Mouse (Mus musculus): ENCODE data around the gene Gpr139. TPM values are rescaled to one million over a fixed set of nuclear protein-coding genes. Genes with fewer than 3 reads are reported as not detected.

Gpr139 gene
- 6.6 and 7.6 TPM in 2 replicates for polyA plus RNA-seq (2015; fragmentation: Nextera tagmentation; extraction: Ambion mirVana)

DNA sequence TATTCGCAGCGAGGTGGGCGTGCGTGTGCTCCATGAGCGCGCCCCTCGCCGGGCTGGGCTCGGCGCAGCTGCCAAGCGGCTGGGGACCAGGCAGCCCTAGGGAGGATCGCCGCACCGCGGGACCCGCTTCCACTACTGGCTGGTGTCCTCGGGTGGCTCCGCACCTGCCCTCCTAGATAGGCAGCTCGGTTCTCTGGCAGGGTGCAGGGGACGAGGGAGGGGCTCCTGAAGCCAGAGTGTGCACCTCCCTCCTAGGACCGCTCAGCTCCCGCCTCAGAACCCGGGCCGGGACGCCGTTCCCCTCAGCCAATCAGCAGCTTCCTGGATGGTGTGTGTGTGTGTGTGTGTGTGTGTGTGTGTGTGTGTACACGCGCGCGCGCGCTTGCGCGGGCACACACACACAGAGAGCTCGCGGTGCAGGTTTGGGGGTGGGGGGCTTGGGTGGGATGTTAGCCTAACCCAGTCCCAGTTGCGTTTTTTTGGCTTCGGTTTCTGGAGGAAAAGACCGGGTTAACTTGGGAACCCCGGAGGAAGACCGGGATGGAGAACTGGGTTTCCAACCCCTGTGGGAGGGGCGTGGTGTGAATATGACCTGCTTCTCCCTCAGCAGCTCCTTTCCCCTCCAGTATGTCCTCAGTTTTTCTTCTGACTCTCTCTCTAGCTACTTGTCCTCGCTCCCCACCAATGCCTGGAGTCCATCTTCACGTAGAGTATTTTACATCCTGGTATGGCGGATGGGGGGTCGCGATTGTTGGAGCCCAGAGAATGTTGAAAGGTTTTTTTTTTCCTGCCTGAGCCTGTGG lies at the start of gene Gpr139:
Gene Gpr139 (minus strand): TSS at position 263 of the 803 bp plus-strand sequence.
- Histone ChIP-seq H3K27me3 (peaks cover 22% of the 10 kb centered on the region), H3K36me3 (no peaks in the 10 kb centered on the region), H3K9ac (replicated peaks) (peak within 1 kb of the TSS; percentile 74), H3K4me1 (replicated peaks) (peaks cover 33% of the 10 kb centered on the region), H3K9me3 (no peaks in the 10 kb centered on the region), H3K4me3 (replicated peaks) (peak within 1 kb of the TSS; percentile 62), H3K27ac (peak within 1 kb of the TSS; percentile 77), H3K4me2 (replicated peaks) (peak within 1 kb of the TSS; percentile 72)
- ATAC-seq, result peak; percentile 92
- under 1% methylated on average over 46 of the region's 47 CpGs for WGBS

DNA sequence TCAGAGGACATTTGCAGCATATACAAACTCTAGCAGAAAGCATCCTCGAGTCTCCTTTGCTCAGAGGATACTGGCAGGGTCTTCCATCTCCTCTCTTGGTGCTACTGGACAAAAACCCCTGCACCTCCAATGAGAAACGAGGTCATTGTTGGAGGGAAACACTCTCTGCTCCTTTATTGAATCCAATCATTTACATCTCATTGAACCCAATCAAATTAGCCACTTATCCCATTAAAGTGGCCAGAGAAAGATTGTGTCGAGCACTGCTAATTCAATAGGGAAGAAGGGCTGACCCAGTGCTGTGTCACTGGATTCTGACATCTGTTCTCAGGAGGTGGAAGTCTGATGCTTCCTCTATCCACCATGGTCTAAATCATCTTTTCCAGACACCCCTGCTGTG lies 46.6 kb upstream of the Gpr139 start:
- 43% methylated on average over 3 of the region's 3 CpGs for WGBS
- H3K27ac ChIP-seq, result no peak overlapping the region
- H3K4me3 ChIP-seq (replicated peaks), result no peak overlapping the region
- ATAC-seq, result no peak
- H3K4me1 ChIP-seq (replicated peaks), result no peaks in the 10 kb centered on the region
- no peak overlapping the region for H3K9ac ChIP-seq (replicated peaks)
- no peaks in the 10 kb centered on the region for H3K9me3 ChIP-seq
- H3K36me3 ChIP-seq, result no peaks in the 10 kb centered on the region
- no peak overlapping the region for H3K4me2 ChIP-seq (replicated peaks)
- no peaks in the 10 kb centered on the region for H3K27me3 ChIP-seq

DNA sequence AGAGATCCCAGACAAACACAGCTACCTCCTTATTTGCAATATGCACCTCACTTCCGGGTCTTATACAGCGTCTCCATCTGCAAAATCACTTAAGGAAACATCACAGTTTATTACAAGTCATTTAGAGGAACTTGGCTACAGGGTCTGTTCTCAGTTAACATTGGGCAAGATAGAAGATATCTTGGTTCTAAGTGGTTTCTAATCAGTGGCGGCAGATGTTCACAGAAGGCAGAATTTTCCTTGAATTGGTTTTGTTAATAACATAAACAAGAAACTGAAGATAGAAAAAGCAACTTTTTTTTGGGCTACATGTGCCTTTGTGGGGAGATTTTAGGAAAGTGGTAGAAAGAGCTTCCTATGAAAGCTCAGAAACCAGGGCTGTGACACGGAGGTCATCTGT lies 38.3 kb upstream of the Gpr139 start:
- WGBS, result 94% methylated on average over 4 of the region's 4 CpGs
- Histone ChIP-seq H3K27ac (no peak overlapping the region), H3K4me2 (replicated peaks) (no peak overlapping the region), H3K4me3 (replicated peaks) (no peak overlapping the region), H3K27me3 (no peaks in the 10 kb centered on the region), H3K36me3 (no peaks in the 10 kb centered on the region), H3K4me1 (replicated peaks) (no peaks in the 10 kb centered on the region), H3K9ac (replicated peaks) (no peak overlapping the region), H3K9me3 (no peaks in the 10 kb centered on the region)
- no peak for ATAC-seq

DNA sequence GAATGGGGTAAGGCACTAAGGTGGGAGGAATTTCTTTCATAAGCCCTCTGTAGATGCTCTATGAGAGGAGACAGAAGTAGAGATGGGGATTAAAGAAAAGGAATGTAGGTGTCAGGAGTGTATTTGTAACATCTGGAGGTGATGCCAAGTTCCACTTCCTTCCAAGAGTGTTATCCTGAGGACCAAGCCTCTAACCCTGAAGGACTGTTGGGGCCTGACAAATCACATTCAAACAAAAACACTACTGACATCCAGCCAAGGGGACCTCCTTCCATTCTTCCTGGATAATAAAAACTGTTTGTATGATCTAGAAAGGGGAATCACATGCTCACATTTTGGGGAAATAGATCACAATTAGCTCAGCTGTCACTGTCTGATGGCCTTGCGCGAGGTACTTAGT lies 34.7 kb upstream of the Gpr139 start:
- Histone ChIP-seq H3K36me3 (no peaks in the 10 kb centered on the region), H3K4me1 (replicated peaks) (no peaks in the 10 kb centered on the region), H3K9me3 (no peaks in the 10 kb centered on the region), H3K4me3 (replicated peaks) (no peak overlapping the region), H3K4me2 (replicated peaks) (no peak overlapping the region), H3K9ac (replicated peaks) (no peak overlapping the region), H3K27me3 (no peaks in the 10 kb centered on the region), H3K27ac (no peak overlapping the region)
- ATAC-seq, result no peak
- WGBS, result 90% methylated on average over 2 of the region's 2 CpGs

DNA sequence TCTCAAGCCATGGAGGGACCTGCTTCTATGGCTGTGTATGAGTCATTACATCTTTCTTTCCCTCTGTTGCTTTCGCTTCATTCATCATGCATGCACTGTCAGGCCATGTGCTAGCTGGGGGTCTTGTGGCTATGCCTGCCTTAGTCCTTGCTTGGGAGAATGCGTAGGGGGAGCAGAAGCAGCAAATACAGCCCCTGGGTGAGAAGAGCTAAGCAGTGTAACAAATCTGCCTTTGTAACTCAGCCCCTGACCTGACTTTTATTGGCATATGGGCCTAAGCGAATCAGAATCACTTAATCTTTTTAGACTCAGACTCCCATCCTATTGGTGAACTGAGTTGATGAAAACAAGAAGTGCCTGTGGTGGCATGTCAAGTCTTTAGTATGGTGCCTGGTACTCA lies 22.8 kb upstream of the Gpr139 start:
- H3K9me3 ChIP-seq, result no peaks in the 10 kb centered on the region
- no peaks in the 10 kb centered on the region for H3K27me3 ChIP-seq
- H3K9ac ChIP-seq (replicated peaks), result no peak overlapping the region
- no peak overlapping the region for H3K4me2 ChIP-seq (replicated peaks)
- H3K36me3 ChIP-seq, result no peaks in the 10 kb centered on the region
- ATAC-seq, result peak; percentile 60
- 46% methylated on average over 3 of the region's 3 CpGs for WGBS
- H3K4me3 ChIP-seq (replicated peaks), result no peak overlapping the region
- no peaks in the 10 kb centered on the region for H3K4me1 ChIP-seq (replicated peaks)
- H3K27ac ChIP-seq, result no peak overlapping the region

DNA sequence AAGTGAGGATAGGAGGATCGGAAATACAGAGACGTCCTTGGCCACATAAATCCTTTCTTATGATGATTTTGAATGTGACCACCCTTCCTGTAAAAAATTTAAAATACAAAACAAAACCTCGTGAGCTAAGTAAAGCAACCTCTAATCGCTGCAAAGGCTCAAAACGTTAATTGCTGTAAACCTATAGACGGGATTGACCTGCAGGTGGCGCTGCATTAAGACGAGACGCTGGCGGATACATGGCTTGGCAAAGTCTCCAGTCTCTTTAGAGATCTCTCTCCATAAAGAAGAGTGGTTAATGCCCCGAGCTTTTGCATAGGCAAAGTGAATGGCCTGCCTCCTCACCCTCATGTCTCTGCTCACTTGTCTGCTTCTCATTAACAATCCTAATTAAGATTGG lies 2.0 kb upstream of the Gpr139 start:
- peaks cover 22% of the 10 kb centered on the region for H3K27me3 ChIP-seq
- H3K4me1 ChIP-seq (replicated peaks), result peaks cover 30% of the 10 kb centered on the region
- H3K4me2 ChIP-seq (replicated peaks), result no peak overlapping the region
- H3K27ac ChIP-seq, result no peak overlapping the region
- ATAC-seq, result no peak
- 14% methylated on average over 11 of the region's 11 CpGs for WGBS
- no peak overlapping the region for H3K4me3 ChIP-seq (replicated peaks)
- no peak overlapping the region for H3K9ac ChIP-seq (replicated peaks)
- H3K9me3 ChIP-seq, result no peaks in the 10 kb centered on the region
- no peaks in the 10 kb centered on the region for H3K36me3 ChIP-seq

DNA sequence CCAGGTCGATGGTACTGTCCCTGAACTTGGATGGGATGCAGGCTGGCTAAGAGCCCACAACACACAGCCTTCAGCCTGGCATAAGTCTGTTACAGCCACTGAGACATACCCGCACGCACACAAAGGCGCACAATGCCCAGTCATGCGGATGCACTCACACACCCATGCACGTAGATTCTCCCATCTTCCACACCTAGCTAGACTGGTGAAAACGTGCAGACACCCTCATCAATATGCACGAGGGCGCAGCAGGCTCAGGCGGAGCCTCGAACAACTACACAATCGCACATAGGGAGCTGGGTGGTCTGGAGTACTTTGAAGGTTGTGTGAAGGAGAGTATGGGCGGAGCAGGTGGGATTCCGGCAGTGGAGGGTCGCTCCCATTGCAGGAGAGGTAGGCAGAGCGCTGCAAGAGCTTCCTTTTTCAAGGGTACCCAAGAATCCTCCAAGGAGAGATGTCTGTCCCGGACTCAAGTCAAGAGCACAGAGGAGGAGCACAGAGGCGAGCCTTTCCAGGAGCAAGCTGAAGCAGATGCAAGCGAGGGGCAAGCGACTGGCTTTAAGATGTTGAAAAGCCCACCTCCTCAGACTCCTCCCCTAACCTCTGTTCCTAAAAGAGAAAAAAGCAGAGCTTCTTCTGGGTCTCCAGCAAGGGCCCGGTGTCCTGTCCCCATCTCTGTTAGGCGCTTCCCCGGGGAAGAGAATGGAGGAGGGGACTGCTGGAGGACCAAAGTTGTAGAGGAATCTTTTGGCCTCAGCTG lies 958 bp upstream of the Gpr139 start:
- Histone ChIP-seq H3K4me2 (replicated peaks) (peak overlapping the region; percentile 72), H3K27me3 (peaks cover 22% of the 10 kb centered on the region), H3K9ac (replicated peaks) (peak overlapping the region; percentile 74), H3K27ac (peak overlapping the region; percentile 77), H3K9me3 (no peaks in the 10 kb centered on the region), H3K4me1 (replicated peaks) (peaks cover 33% of the 10 kb centered on the region), H3K36me3 (no peaks in the 10 kb centered on the region), H3K4me3 (replicated peaks) (peak overlapping the region; percentile 62)
- 2% methylated on average over 23 of the region's 23 CpGs for WGBS
- ATAC-seq, result peak; percentile 55

DNA sequence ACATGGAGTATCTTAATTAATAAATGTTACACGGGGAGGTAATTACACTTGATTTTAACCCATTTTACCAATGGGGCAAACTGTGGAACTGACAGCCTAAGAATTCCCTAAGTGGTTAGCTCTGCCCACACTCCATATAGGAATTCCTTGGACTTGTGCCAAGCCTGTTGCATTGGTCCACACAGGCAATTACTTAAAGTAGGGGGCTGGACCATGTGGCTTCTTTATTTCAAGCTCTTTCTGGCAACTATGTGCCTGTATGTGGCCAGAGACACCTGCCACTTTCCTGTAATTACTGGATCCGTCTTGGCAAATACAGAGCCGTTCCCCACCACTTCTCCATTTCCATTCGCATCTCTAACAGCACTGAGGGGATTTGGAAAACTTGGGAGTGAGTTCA lies 3.4 kb downstream of the Gpr139 start:
- no peaks in the 10 kb centered on the region for H3K36me3 ChIP-seq
- H3K27me3 ChIP-seq, result peaks cover 22% of the 10 kb centered on the region
- peak overlapping the region; percentile 72; the same call in 1 of the 2 replicates for H3K4me2 ChIP-seq (replicated peaks)
- H3K4me3 ChIP-seq (replicated peaks), result no peak overlapping the region
- no peak for ATAC-seq
- H3K4me1 ChIP-seq (replicated peaks), result peaks cover 33% of the 10 kb centered on the region
- H3K27ac ChIP-seq, result no peak overlapping the region
- no peaks in the 10 kb centered on the region for H3K9me3 ChIP-seq
- 62% methylated on average over 4 of the region's 4 CpGs for WGBS
- H3K9ac ChIP-seq (replicated peaks), result no peak overlapping the region

DNA sequence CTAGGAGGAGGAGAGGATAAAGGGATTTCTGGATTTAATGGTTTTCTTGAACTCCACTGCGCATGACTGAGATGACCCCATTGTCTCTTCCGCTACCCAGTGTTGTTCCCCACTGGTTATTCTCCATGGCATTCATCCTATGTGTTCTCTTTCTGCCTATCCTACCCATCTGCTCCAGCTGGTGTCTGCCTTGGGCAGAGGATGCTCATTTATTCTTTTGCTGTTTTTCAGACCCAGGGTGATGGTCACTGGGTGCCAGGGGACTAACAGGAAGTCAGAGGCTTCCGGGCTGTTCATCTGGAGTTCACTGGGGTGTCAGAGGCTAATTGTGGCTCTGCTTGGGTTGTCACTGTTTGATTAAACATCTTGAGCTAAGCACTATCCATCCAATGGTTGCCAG lies 24.4 kb downstream of the Gpr139 start:
- H3K27ac ChIP-seq, result no peak overlapping the region
- H3K4me1 ChIP-seq (replicated peaks), result 0 out of 2 replicates have a peak, but pooled peaks cover 4% of the 10 kb centered on the region
- WGBS, result 54% methylated on average over 3 of the region's 3 CpGs
- peak; percentile 43; the same call in 1 of the 2 replicates for ATAC-seq
- no peak overlapping the region for H3K4me2 ChIP-seq (replicated peaks)
- H3K36me3 ChIP-seq, result no peaks in the 10 kb centered on the region
- H3K9me3 ChIP-seq, result no peaks in the 10 kb centered on the region
- H3K27me3 ChIP-seq, result no peaks in the 10 kb centered on the region
- no peak overlapping the region for H3K4me3 ChIP-seq (replicated peaks)
- H3K9ac ChIP-seq (replicated peaks), result no peak overlapping the region

DNA sequence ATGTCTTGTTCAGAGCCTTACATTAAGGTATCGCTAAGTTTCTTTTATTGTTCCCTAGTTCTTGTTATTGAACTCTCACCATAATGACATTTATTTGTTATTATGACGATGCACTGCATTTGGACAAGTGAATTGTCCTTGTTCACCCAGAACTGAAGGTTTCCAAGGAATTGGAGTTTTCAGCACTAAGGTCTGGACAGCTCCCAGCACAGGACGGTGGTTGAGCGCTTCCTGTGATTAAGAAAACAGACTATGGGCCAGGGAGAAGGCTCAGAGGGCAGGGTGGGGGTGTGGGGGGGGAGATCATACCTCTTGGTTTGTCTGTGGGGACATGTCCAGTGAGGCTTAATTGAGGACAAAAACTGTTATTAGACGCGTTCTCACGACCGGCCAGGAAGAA lies 72.6 kb downstream of the Gpr139 start:
- no peak overlapping the region for H3K27ac ChIP-seq
- no peak overlapping the region for H3K9ac ChIP-seq (replicated peaks)
- no peaks in the 10 kb centered on the region for H3K27me3 ChIP-seq
- H3K4me2 ChIP-seq (replicated peaks), result no peak overlapping the region
- no peak for ATAC-seq
- H3K4me1 ChIP-seq (replicated peaks), result no peaks in the 10 kb centered on the region
- H3K4me3 ChIP-seq (replicated peaks), result no peak overlapping the region
- H3K36me3 ChIP-seq, result no peaks in the 10 kb centered on the region
- no peaks in the 10 kb centered on the region for H3K9me3 ChIP-seq
- WGBS, result 71% methylated on average over 8 of the region's 8 CpGs

DNA sequence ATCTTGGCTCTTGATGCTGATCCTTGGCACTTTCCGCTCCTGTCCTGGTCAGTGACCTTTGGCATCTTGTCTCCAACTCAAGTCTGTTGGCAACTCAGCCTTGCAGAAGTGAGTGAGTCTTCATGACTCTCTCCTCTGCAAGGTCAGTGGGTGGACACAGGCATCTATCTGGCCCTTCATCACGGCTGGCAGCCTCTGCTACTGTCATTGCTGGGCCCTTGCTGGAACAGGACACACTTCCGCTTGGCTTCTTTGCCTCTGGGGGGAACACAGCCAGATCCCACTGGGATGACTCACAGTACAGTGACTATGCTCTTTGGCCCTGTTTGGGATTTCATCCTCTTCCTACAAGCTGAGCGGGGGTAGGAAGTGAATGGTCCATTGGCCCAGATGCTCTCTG lies 78.5 kb downstream of the Gpr139 start:
- Histone ChIP-seq H3K4me1 (replicated peaks) (no peaks in the 10 kb centered on the region), H3K36me3 (no peaks in the 10 kb centered on the region), H3K4me2 (replicated peaks) (no peak overlapping the region), H3K9ac (replicated peaks) (no peak overlapping the region), H3K9me3 (no peaks in the 10 kb centered on the region), H3K27me3 (no peaks in the 10 kb centered on the region), H3K27ac (no peak overlapping the region), H3K4me3 (replicated peaks) (no peak overlapping the region)
- ATAC-seq, result no peak
- WGBS, result 89% methylated on average over 4 of the region's 4 CpGs

DNA sequence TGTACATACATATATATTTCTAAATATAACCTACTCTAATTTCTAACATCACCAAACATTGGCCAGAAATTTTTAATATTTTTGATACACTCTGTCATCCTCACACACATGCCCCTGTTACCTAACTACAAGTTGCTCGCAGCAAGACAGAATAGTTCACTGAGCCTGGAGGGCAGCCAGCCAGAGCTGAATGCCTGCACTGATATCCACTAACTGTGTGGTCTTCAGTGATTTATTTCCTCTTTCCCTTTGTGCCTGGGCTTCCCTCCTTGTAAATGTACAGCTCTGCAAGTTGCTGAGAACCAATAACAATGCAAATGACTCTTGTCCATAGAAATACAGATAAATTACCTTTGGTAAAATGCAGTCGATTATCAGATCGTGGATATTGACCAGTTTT lies 87.8 kb downstream of the Gpr139 start:
- Histone ChIP-seq H3K4me2 (replicated peaks) (no peak overlapping the region), H3K4me3 (replicated peaks) (no peak overlapping the region), H3K27ac (no peak overlapping the region), H3K4me1 (replicated peaks) (no peaks in the 10 kb centered on the region), H3K36me3 (no peaks in the 10 kb centered on the region), H3K9me3 (no peaks in the 10 kb centered on the region), H3K9ac (replicated peaks) (no peak overlapping the region), H3K27me3 (no peaks in the 10 kb centered on the region)
- 89% methylated on average over 3 of the region's 3 CpGs for WGBS
- ATAC-seq, result no peak

All from midbrain, embryonic 13.5 days (tissue).